Mouse (Mus musculus) intestine, postnatal 0 days (tissue): ENCODE data around the gene Adat3. TPM values are rescaled to one million over a fixed set of nuclear protein-coding genes. Genes with fewer than 3 reads are reported as not detected.

Experiments used
- ATAC-seq: fragments of 200-750 bp; cut with Nextera tagmentation; 2 replicates; pipeline ENCODE4 v1.8.0; 2017; ENCODE audit warnings: mild to moderate bottlenecking, moderate TSS enrichment, moderate library complexity
- H3K27ac ChIP-seq: fragments of 300-500 bp; sonication (generic); 2 replicates; pipeline ENCODE4 v1.5.1; 2014; ENCODE audit warnings: mild to moderate bottlenecking, low read depth, low read length, moderate library complexity
- H3K27me3 ChIP-seq: fragments of 300-500 bp; sonication (generic); replicated peaks from 2 replicates; pipeline ENCODE4 v1.6.1; 2014; ENCODE audit warnings: low read length, mixed read lengths; ENCODE audit not compliant: control insufficient read depth, insufficient read depth
- H3K36me3 ChIP-seq: fragments of 300-500 bp; sonication (generic); 2 replicates; pipeline ENCODE4 v1.6.1; 2014; ENCODE audit warnings: mild to moderate bottlenecking, moderate library complexity; ENCODE audit not compliant: control insufficient read depth, insufficient read depth
- H3K4me1 ChIP-seq: fragments of 300-500 bp; sonication (generic); replicated peaks from 2 replicates; pipeline ENCODE4 v1.6.1; 2014; ENCODE audit warnings: antibody characterized with exemption, low read length, mixed read lengths; ENCODE audit not compliant: control insufficient read depth, insufficient read depth
- H3K4me2 ChIP-seq: fragments of 300-500 bp; sonication (generic); replicated peaks from 2 replicates; pipeline ENCODE4 v1.6.1; 2014; ENCODE audit warnings: low read depth, mild to moderate bottlenecking, moderate library complexity
- H3K4me3 ChIP-seq: fragments of 300-500 bp; sonication (generic); 2 replicates; pipeline ENCODE4 v1.5.1; 2014; ENCODE audit warnings: low read depth, low read length
- H3K9ac ChIP-seq: fragments of 300-500 bp; sonication (generic); 2 replicates; pipeline ENCODE4 v1.6.1; 2014; ENCODE audit warnings: mild to moderate bottlenecking, low read depth, low read length
- H3K9me3 ChIP-seq: fragments of 300-500 bp; sonication (generic); 2 replicates; pipeline ENCODE4 v1.6.1; 2016; ENCODE audit warnings: mixed run types; ENCODE audit not compliant: control insufficient read depth
- CTCF ChIP-seq: sonication (generic); IDR thresholded peaks from 2 replicates; pipeline ENCODE4 v1.5.1; 2016; ENCODE audit warnings: low read depth, mild to moderate bottlenecking, control low read depth, antibody characterized with exemption, moderate library complexity
- WGBS: fragments of 180-500 bp; shearing (Covaris S2); extraction: QIAGEN DNeasy Blood & Tissue Kit; methylation state at CpG from one replicate; pipeline ENCODE4 v1.1.7; 2014; 5-methylcytosine and 5-hydroxymethylcytosine counted together
- polyA plus RNA-seq: library from polyadenylated mRNA; unstranded; fragments of >200 nt; fragmentation: Nextera tagmentation; extraction: Ambion mirVana; gene quantifications from 2 replicates; pipeline ENCODE4 v1.2.1, GENCODE M21; 2015

Adat3 gene
- polyA plus RNA-seq, 1 experiment from 2014 or later = 5.4 TPM

DNA sequence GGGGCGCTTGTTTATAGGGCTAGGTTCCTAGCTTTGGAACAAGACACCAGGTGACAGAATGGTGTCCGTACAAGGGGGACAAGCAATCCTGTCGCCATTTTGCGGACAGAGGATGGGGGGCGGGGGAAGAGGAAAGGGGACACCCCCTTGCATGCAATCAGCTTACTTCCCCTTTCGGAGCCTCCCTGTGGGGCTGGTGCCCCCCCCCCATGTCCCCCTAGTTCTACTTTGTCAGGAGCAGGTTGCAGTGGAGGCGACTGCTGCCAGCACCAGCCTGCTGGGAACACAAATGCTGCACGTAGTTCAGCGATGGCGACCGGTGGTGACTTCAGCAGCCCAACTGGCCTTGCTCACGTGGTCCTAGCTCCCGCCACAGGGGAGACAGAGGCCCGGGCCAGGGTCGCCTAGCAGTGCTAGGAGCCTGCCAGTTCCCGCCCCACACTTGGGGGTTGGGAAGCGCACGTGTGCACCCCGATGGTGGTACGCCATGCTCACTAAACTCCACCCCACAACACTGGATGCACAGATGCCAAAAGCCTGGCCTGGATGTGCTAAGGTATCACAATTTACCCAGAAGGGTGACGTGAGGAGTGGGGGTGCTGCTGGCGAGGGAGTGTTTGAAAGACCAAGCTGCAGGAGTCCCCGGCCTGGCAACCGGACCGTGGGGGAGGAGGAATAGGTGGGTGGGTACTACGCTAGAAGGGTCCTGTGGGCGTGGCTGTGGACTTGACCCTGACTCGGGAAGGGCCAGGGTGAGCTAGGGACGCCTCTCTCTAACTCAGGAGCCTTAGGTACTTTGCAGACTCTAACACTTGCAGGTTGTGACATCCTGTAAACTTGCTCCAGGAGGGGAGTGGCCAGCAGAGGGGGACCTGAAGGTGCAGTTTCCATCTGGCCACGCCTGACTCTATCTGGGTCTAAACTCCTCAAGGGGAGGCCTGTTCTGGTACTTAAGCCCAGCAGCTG, 31.5 kb upstream of the Adat3 start:
- H3K9ac ChIP-seq = peak overlapping the region; percentile 31; the same call in 1 of the 2 replicates
- peaks cover 8% of the 10 kb centered on the region; the same call in 1 of the 2 replicates for H3K36me3 ChIP-seq
- ATAC-seq = peak; percentile 28; the same call in 1 of the 2 replicates
- H3K4me2 ChIP-seq = peak overlapping the region; percentile 27; the same call in 1 of the 2 replicates
- H3K27me3 ChIP-seq = no peaks in the 10 kb centered on the region
- 29% methylated on average over 30 of the region's 30 CpGs for WGBS
- H3K4me1 ChIP-seq = peaks cover 20% of the 10 kb centered on the region; the same call in 1 of the 2 replicates
- no peak overlapping the region for H3K27ac ChIP-seq
- H3K9me3 ChIP-seq = no peaks in the 10 kb centered on the region
- no peak; the same call in 1 of the 2 replicates for TF ChIP-seq CTCF
- no peak overlapping the region for H3K4me3 ChIP-seq

DNA sequence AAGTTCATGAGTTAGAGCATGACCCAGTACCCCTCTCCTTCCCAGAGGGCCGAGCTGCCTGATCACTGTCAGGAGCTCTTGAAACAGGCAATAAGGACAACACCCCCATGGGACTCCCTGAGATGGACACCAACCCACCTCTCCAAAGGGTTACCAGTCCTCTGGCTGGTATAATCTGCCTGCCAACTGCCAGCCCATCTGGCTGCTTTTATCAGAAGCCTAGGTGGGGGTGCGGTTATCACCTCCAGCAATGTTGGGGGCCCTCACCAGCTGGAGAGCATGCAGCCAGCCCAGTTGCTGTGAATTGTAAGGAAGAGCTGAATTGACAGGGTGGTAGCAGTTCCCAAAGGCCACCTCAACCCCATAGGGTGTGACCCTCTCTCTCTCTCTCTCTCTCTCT, 30.2 kb upstream of the Adat3 start:
- no peaks in the 10 kb centered on the region for H3K27me3 ChIP-seq
- peaks cover 8% of the 10 kb centered on the region; the same call in 1 of the 2 replicates for H3K36me3 ChIP-seq
- ATAC-seq = no peak
- H3K4me2 ChIP-seq = no peak overlapping the region
- H3K4me3 ChIP-seq = no peak overlapping the region
- no peak overlapping the region for H3K27ac ChIP-seq
- H3K9ac ChIP-seq = no peak overlapping the region
- H3K4me1 ChIP-seq = peaks cover 20% of the 10 kb centered on the region; the same call in 1 of the 2 replicates
- 76% methylated on average over 2 of the region's 2 CpGs for WGBS
- H3K9me3 ChIP-seq = no peaks in the 10 kb centered on the region
- no peak for TF ChIP-seq CTCF

DNA sequence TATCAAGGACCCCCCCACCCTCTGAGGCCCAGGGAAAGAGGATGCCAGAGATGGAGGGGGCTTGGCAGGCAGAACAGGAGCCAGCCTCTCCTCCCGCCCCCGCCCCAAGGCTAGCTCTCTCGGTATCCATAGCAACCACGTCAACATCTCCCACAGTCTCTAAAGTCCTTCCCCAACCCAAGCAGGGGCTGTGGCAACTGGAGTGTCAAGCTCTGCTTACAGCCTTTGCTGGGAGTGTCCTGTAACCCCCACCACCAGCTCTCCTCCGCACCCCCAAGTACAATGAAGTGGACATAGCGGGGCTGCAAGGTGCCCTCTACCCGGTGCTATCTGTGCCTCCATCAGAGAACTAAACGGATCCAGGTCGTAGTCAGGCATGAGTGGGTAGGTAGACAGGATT, 28.7 kb upstream of the Adat3 start:
- TF ChIP-seq CTCF = no peak
- Histone ChIP-seq H3K27me3 (no peaks in the 10 kb centered on the region), H3K4me1 (peaks cover 20% of the 10 kb centered on the region; the same call in 1 of the 2 replicates), H3K4me3 (no peak overlapping the region), H3K9ac (no peak overlapping the region), H3K27ac (no peak overlapping the region), H3K36me3 (no peaks in the 10 kb centered on the region), H3K9me3 (no peaks in the 10 kb centered on the region), H3K4me2 (no peak overlapping the region)
- 53% methylated on average over 9 of the region's 9 CpGs for WGBS
- no peak for ATAC-seq

DNA sequence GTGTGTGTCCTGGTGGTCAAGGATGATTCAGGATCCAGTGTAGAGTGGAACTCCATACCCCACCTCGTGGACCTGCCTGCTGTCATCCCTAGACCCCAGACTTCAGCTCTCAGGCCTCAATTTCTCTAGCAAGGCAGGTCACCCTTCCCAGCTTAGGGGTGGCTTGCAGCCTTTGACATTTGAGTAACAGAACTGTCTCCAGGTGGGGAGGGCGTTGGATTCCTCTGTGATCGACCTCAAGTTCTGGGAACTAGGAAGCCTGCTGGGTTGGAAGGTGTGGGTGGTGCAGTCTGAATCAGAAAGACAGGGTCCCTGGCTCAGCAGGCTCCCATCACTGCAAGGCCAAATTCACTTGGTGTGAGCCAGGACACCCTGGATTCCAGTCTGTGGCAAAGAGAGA, 27.8 kb upstream of the Adat3 start:
- no peak for ATAC-seq
- no peak for TF ChIP-seq CTCF
- Histone ChIP-seq H3K4me1 (peaks cover 20% of the 10 kb centered on the region; the same call in 1 of the 2 replicates), H3K27ac (no peak overlapping the region), H3K9ac (no peak overlapping the region), H3K27me3 (no peaks in the 10 kb centered on the region), H3K36me3 (no peaks in the 10 kb centered on the region), H3K4me2 (no peak overlapping the region), H3K4me3 (no peak overlapping the region), H3K9me3 (no peaks in the 10 kb centered on the region)
- WGBS = 73% methylated on average over 3 of the region's 3 CpGs

DNA sequence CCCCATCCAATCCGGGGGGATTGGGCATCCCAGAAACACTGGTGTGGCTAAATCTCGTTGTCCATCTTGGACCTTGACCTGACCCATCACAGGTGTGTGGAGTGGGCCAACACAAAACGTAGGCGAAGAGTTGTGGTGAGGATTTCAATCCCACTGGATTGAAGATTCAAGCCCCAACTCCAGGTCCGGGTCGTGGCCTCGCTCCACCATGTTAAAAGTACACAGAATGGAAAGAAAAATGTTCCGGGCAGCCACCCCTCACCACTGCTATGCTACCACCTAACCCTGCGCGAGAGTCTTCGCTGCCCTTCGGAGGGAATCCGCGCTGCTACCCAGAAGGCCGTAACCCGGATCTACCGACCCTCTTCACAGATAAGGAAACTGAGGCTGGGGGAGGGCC, 26.8 kb upstream of the Adat3 start:
- H3K27ac ChIP-seq = no peak overlapping the region
- no peak for ATAC-seq
- H3K4me1 ChIP-seq = peaks cover 14% of the 10 kb centered on the region; the same call in 1 of the 2 replicates
- peak overlapping the region; percentile 96 for H3K4me2 ChIP-seq
- H3K9me3 ChIP-seq = no peaks in the 10 kb centered on the region
- WGBS = 11% methylated on average over 17 of the region's 17 CpGs
- peak overlapping the region; percentile 75 for H3K4me3 ChIP-seq
- H3K36me3 ChIP-seq = no peaks in the 10 kb centered on the region
- H3K27me3 ChIP-seq = no peaks in the 10 kb centered on the region
- TF ChIP-seq CTCF = no peak
- H3K9ac ChIP-seq = peak overlapping the region; percentile 59
